Comparison of ENCODE assay signal across 8 mouse cellular contexts in the genomic region with DNA sequence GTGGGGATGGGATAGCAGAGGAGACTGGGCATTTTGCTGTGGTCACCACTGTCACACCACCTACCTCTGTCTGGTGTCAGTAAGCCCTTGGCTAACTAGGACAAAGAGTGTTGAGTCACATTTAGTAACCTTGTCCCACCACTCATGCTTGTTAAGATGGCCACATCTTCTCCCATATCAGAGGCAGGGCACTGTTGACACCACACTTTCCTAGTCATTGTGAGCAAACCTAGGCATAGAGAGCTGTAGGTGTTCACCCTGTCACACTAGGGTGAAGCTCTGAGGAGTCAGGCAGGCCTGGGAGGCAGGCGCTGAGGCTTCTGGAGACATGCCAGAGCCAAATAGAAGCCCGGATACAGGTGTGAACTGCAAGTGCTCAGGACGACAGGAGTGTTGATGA. TPM values are rescaled to one million over a fixed set of nuclear protein-coding genes. Genes with fewer than 3 reads are reported as not detected.
DNase-seq lines count a peak whose midpoint lies in the region; ATAC-seq and TF ChIP-seq lines count a peak whose summit lies in the region.

Gene Sh3gl3 (plus strand): TSS at position 301 of the 400 bp plus-strand sequence.

- no peak within 1 kb of the TSS for H3K27ac ChIP-seq in spleen, adult 2 months (ENCODE audit: insufficient read depth, low read length)
- H3K27ac ChIP-seq in limb, embryonic 12.5 days: no peak within 1 kb of the TSS
- H3K27ac ChIP-seq in stomach, embryonic 16.5 days (ENCODE audit: low read length): no peak within 1 kb of the TSS

- H3K27me3 ChIP-seq in spleen, adult 2 months (ENCODE audit: control insufficient read depth, insufficient read depth, low read length): peaks cover 6% of the 10 kb centered on the region; the same call in 1 of the 2 replicates
- H3K27me3 ChIP-seq in limb, embryonic 12.5 days: peaks cover 11% of the 10 kb centered on the region
- peaks cover 14% of the 10 kb centered on the region for H3K27me3 ChIP-seq in stomach, embryonic 16.5 days (ENCODE audit: control insufficient read depth, insufficient read depth, low read length)

- no peaks in the 10 kb centered on the region for H3K36me3 ChIP-seq in spleen, adult 2 months (ENCODE audit: control insufficient read depth, insufficient read depth, low read length)
- H3K36me3 ChIP-seq in limb, embryonic 12.5 days: no peaks in the 10 kb centered on the region
- H3K36me3 ChIP-seq in stomach, embryonic 16.5 days (ENCODE audit: control insufficient read depth, insufficient read depth, low read length): no peaks in the 10 kb centered on the region

- peaks cover 3% of the 10 kb centered on the region for H3K4me1 ChIP-seq in spleen, adult 2 months (ENCODE audit: control insufficient read depth, insufficient read depth, insufficient read length)
- peaks cover 21% of the 10 kb centered on the region for H3K4me1 ChIP-seq in limb, embryonic 12.5 days (replicated peaks)
- H3K4me1 ChIP-seq in stomach, embryonic 16.5 days (ENCODE audit: control insufficient read depth, insufficient read depth, low read length): 0 out of 2 replicates have a peak, but pooled peaks cover 3% of the 10 kb centered on the region

- H3K4me3 ChIP-seq in spleen, adult 2 months (ENCODE audit: extremely low read depth, insufficient read depth, insufficient read length): 0 out of 2 replicates have a peak within 1 kb of the TSS, but pooled peaks have one; percentile 3
- H3K4me3 ChIP-seq in limb, embryonic 12.5 days (replicated peaks): peak within 1 kb of the TSS; percentile 78
- H3K4me3 ChIP-seq in stomach, embryonic 16.5 days (replicated peaks; ENCODE audit: low read length): peak within 1 kb of the TSS; percentile 71

- TF ChIP-seq POLR2A in spleen, adult 2 months (IDR thresholded peaks at IDR 0.05; ENCODE audit: low read depth, low read length): no peak

- peak within 1 kb of the TSS; percentile 65 for H3K9ac ChIP-seq in limb, embryonic 12.5 days (replicated peaks)
- H3K9ac ChIP-seq in stomach, embryonic 16.5 days (ENCODE audit: low read length): peak within 1 kb of the TSS; percentile 65

- DNase-seq in frontal cortex, adult 2 months (ENCODE audit: extremely low spot score in 1 of 2, low spot score in 1 of 2): no peak
- DNase-seq in frontal cortex, postnatal 25 days (ENCODE audit: low spot score in 2 of 2): no peak
- no peak for DNase-seq in spleen, adult 2 months (ENCODE audit: low read depth in 1 of 2, low spot score in 2 of 2)
- DNase-seq in spleen, postnatal 14 days (ENCODE audit: low spot score in 2 of 2): no peak
- DNase-seq in embryo, embryonic 10.5 days (ENCODE audit: low spot score): no peak
- no peak for DNase-seq in embryo, embryonic 11 days

- WGBS in spleen, adult 2 months: 86% methylated on average over 3 of the region's 3 CpGs
- 82% methylated on average over 3 of the region's 3 CpGs for WGBS in limb, embryonic 12.5 days
- 74% methylated on average over 3 of the region's 3 CpGs for WGBS in stomach, embryonic 16.5 days

- TF ChIP-seq CTCF in spleen, adult 2 months (IDR thresholded peaks at IDR 0.05; ENCODE audit: extremely low read depth, insufficient read depth, insufficient read length, insufficient replicate concordance): no peak

- peak within 1 kb of the TSS; percentile 95 for H3K4me2 ChIP-seq in limb, embryonic 12.5 days
- peak within 1 kb of the TSS; percentile 99 for H3K4me2 ChIP-seq in stomach, embryonic 16.5 days (ENCODE audit: low read depth, low read length)

- H3K9me3 ChIP-seq in limb, embryonic 12.5 days: no peaks in the 10 kb centered on the region
- no peaks in the 10 kb centered on the region for H3K9me3 ChIP-seq in stomach, embryonic 16.5 days (replicated peaks; ENCODE audit: control insufficient read depth, low read length)

- no peak for ATAC-seq in limb, embryonic 12.5 days (ENCODE audit: insufficient number of reproducible peaks, insufficient read depth, low FRiP score, low TSS enrichment, low read depth)
- ATAC-seq in stomach, embryonic 16.5 days (ENCODE audit: insufficient read depth, low FRiP score): no peak

RNA-seq across cellular contexts. Expression of gene Sh3gl3, which starts in this region (rescaled TPM):
- 45.8 and 52.6 TPM in 2 replicates for polyA plus RNA-seq in frontal cortex, adult 2 months (2012; rRNA removed)
- 0.31 and 0.53 TPM in 2 replicates for polyA plus RNA-seq in spleen, adult 2 months (2012; rRNA removed)
- 25.7 and 26.1 TPM in 2 replicates for polyA plus RNA-seq in limb, embryonic 12.5 days (2016; fragmentation: Nextera tagmentation; extraction: Ambion mirVana)
- polyA plus RNA-seq in stomach, embryonic 16.5 days (2015; fragmentation: Nextera tagmentation; extraction: Ambion mirVana): 6.5 and 7.3 TPM in 2 replicates

Comparison
In these comparisons a context has a peak if more than half of its experiments do, and no peak if none do; other contexts are left out.
1. H3K4me3 ChIP-seq: peak in every context shown above with its lines; median percentile 78 in limb, embryonic 12.5 days; 71 in stomach, embryonic 16.5 days; 3 in spleen, adult 2 months.